Mouse (Mus musculus): ENCODE measurements around the gene BC030867.

The BC030867 gene

DNA sequence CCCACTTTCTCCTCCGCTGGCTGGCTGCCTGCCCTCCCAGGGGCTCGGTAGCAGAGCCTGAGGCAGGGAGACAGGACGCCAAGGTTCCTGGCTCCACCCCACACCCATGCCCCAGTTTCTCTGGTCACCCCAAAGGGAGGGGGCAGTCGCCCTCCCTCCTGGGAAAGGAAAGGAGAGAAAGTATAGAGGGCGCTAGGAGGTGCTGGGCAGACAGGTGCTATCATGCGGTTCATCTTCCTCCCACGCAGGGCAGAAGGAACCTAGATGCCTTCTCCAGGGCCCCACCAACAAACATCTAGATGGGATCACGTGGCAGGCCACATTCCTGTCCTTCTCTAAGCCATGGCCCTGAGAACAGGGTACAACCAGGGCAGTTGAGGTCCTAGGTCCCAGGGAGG, 26.7 kb upstream of the BC030867 start:
- DNase-seq = no peak

DNA sequence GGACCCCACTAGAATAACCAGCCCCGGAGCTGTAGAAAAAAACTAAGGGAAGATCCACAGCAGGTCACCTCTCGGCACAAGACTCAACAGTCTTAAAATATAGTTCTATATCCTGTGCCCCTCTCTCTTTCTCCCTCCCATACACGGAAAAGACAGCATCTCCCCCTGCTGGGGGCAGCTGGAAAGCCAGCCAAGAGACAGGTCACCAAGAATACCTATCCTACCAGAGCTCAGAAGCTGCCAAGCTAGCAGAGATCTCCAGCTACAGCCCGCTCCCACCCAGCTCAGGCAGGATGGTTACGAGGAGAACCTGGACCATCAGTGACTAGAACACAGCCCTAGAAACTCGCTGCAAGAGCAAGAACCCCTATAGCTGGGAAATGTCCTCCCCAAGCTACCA, 25.5 kb upstream of the BC030867 start:
- DNase-seq = no peak

DNA sequence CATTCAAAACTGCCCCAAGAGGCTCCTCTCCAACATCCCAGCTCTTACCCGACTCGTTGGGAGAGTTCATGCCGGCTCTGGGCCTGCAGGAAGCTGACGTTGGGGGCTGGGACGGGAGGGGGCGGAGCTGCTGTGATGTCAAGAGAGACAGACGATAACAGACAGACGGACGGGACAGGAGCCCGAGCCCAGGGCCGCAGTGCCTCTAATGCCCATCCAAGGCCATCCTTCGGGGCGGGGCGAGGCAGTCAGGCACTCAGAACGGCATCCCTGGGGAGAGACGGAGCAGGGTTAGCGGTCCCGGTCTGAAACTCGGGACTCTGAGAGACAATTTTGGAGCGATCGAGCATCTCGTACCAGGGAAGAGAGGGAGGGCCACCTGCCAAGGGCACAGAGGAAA, 24.0 kb upstream of the BC030867 start:
- DNase-seq = no peak

- DNase-seq = no peak
Observed at GRCm38 (mm10) chr11:102225221-102225620, 23.5 kb upstream of the BC030867 start.

GRCm38 (mm10) chr11:102226067-102226978, 22.4 kb upstream of the BC030867 start:
- DNase-seq = no peak

DNA sequence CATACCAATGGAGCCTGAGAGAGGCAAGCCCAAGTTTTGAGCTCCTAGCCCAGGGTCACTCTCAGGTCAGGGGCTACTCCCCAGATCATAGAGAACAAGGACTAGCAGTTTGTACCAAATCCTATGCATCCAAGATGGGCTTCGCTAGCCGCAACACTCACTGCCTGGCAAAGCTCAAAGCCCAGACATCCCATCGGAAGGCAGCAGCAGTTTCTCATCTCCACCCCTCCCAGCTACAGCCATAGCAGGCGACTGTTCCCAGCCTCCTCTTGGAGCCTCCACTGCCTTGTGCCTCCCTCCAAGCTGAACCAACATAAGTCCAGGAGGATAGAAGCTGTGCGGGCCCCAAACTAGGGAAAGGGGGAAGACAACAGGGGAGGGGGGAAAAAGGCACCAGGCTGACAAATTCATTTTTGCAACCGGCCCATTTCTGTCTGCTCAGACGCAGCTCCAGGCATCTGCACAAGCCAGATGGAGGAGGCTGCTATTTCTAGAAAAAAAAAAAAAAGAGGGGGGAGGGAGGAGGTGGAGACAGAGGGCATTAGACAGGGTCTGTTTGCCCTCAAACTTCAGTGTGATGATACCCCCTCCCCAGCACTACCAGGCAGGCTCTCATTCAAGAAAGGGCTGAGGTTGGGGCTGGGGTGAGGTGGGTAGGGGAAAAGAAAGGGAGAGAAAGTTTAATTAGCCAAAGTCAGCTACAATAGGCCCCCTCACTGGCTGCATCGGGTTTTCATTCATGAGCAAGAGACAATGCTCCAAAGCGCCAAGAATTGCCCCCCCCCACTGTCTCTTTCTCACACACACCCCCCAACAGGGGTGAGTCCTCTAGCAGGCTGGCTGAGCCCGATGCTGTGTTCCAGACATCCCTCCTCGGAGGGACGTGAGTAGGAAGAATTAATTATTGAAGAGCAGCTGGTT, 21.2 kb upstream of the BC030867 start:
- no peak for DNase-seq

DNA sequence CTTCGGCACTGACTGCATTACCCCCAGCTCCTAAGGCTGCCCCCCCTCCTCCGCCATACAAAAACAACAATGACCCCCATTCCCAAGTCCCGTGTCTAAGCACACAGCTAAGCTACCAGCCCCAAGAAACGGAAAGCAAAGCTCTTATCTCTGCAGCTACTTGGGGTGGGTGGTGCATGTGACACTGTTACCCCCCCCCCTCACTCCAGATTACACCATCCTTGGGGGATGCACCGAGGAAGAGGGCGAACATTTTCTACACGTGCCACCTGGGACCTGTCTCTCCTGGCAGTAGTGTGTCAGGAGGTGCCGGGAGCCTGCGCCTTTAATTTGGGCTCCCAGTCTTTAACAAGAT, 20.5 kb upstream of the BC030867 start:
- no peak for DNase-seq

DNA sequence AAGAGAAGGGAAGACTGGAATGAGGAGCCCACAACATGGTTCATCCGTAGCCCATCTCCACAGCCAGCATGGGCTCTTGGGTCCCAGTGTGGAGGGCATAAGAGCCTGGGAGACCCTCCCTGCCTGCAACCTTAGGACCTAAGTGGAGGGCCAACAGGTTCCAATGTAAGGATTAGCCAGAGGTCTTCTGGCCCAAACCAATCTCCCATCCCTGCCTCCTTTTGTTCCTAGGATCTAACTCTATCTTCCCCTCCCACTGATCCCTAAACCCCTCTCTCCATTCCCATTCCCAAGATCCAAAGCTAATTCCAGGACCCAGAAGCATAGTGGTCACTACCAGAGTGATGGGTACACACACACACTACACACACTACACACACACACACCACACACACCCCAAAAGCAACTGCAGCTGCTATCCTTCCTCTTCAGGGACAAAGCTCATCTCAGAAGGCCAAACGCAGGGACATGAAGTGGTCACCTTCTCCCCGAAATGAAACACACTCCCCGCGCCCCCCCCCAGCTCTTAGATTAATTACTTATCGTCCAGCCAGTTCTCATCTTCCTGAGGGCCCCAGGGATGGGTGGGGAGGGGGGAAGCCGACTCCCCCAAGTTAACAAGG, 19.9 kb upstream of the BC030867 start:
- no peak for DNase-seq

GRCm38 (mm10) chr11:102229331-102229953, 19.2 kb upstream of the BC030867 start:
- DNase-seq = no peak

DNA sequence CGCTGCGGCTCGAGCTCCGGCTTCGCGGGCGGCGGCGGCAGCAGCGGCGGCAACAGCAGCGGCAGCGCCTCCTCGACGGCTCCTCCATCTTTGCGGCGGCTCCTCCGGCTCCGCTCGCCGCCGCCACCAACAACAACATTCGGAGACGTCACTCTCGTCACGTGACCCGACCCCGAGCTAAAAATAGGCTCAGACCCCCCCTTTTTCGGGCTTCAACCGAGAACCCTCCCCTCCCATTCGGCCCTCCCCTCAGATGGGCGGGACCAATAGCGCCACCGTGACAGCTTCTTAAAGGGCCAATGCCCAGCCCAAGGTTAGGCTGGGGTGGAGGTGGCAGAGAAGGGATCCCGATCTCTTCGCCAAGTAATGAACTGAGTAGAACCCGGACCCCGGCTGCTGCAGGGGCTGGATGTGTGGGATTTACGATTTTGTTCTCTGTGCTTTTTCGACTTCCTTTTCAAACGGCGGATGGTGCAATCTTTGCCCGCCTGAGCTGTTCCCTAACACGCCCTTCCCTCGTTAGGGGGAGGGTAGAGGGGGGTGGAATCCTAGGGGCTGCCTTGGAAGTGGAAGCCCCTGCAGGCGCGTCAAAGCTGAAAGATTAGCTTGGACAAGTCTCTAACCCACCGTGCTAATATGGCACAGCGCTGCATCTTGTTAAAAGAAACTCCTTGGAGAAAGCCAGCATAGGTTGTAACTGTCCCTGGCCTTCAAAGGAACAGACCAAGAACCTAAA, 18.5 kb upstream of the BC030867 start, which contains the start of gene Hdac5:
Hdac5 (minus strand) TSS at position 161 of the 736 bp plus-strand sequence.
- peak; percentile 98 for DNase-seq

- DNase-seq = no peak
Observed at GRCm38 (mm10) chr11:102236022-102236421, 12.7 kb upstream of the BC030867 start.

DNA sequence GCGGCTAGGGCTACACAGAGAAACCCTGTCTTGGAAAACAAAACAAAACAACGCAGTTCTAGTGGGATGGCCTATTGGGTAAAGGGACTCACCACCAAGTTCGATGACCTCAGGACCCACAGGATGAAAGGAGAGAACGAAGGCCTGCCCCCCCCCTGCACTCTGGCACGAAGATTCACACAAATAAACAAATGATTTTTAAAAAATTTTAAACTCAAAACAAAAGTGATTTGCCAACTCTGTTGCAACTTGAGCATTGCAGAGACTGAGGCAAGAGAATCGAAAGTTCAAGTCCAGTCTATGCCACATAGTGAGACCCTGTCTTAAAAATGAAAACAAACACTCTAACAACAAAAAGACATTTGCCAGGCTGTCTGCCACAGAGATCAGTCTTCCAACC, 8.0 kb upstream of the BC030867 start:
- no peak for DNase-seq

DNA sequence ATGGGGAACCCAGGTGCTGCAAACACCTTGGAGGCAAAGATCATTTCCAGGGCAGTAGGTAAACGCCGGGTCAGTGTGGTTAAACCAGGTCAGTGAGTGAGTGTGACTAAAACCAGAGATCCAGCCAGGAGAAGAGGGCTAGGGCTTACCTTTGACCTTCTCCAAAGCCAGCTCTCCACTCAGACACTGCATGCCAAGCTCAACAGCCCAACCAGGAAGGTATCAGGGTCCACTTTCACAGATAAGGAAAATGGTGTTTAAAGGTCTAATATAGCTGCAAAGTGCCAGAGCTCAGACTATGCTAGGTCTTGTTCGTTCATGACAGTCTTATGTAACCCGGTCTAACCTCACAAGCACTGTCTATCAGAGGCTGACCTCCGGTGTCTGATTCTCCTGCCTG, 7.4 kb upstream of the BC030867 start:
- no peak for DNase-seq

- DNase-seq = no peak
Observed at GRCm38 (mm10) chr11:102241874-102242273, 6.8 kb upstream of the BC030867 start.

- DNase-seq = peak; percentile 44
Observed at GRCm38 (mm10) chr11:102244926-102245449, 3.7 kb upstream of the BC030867 start.

- DNase-seq = no peak
Observed at GRCm38 (mm10) chr11:102245581-102246272, 3.0 kb upstream of the BC030867 start.

DNA sequence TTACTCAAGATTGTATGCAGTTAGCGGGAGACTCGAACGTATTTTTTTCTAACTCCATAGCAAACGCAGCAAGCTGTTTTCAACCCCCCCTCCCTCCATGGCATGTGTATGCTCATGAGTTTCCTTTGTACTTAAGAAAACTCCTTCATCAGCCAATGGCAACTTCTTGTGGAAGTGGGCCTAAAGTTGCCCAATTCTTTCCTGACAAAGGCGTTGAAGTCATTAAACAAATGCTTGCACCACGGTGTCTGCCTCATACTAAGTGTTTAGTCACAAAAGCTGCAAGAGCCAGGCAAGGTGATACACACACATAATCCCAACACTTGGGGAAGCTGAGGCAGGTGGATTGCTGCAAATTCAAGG, 2.4 kb upstream of the BC030867 start:
- DNase-seq = no peak

GRCm38 (mm10) chr11:102246871-102247270, 1.8 kb upstream of the BC030867 start:
- DNase-seq = no peak

- no peak for DNase-seq
Observed at GRCm38 (mm10) chr11:102249351-102250090, 839 bp downstream of the BC030867 start.

DNA sequence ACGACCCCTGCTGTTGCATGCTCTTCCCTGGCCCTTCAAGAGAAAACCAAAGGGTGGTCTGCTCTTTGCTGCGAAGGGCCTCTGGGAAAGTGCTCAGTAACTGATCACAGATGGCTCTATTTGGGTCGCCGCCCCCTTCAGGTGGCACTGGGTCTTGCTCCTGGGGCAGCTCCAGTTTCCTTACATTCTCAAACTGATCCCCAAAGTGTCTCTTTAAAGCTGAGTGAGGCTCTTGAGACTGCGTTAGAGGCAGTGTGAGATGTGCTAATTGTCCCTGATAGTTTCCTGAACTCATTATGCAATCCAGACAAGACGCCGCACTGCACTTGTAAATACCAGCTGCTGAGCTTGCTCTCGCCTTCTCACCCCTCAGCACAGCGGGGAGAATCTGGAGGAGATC, 8.8 kb downstream of the BC030867 start:
- peak; percentile 25 for DNase-seq

Measured in lung, postnatal 14 days (tissue).